Mouse (Mus musculus) right cerebral cortex, postnatal 25 days (tissue): Measurements from ENCODE around the gene Sh3pxd2b.

Experiments used
- DNase-seq: peaks from one replicate; pipeline ENCODE4 v3.0.0; 2022

Gene Sh3pxd2b

GRCm38 (mm10) chr11:32376086-32376485 lies 28.5 kb downstream of the Sh3pxd2b start:
- no peak for DNase-seq

GRCm38 (mm10) chr11:32379910-32380309 lies 32.3 kb downstream of the Sh3pxd2b start:
- no peak for DNase-seq

GRCm38 (mm10) chr11:32383341-32384134 lies 35.9 kb downstream of the Sh3pxd2b start:
- no peak for DNase-seq

- DNase-seq = no peak
Observed at GRCm38 (mm10) chr11:32384135-32384801, 36.6 kb downstream of the Sh3pxd2b start.

GRCm38 (mm10) chr11:32386043-32386442 lies 38.4 kb downstream of the Sh3pxd2b start:
- DNase-seq = no peak

GRCm38 (mm10) chr11:32388064-32388463 lies 40.4 kb downstream of the Sh3pxd2b start:
- no peak for DNase-seq

GRCm38 (mm10) chr11:32393095-32393494 lies 45.5 kb downstream of the Sh3pxd2b start:
- DNase-seq = no peak

- no peak for DNase-seq
Observed at GRCm38 (mm10) chr11:32395791-32396190, 48.2 kb downstream of the Sh3pxd2b start.

- DNase-seq = no peak
Observed at GRCm38 (mm10) chr11:32398446-32398845, 50.8 kb downstream of the Sh3pxd2b start.

GRCm38 (mm10) chr11:32399261-32399660 lies 51.6 kb downstream of the Sh3pxd2b start:
- no peak for DNase-seq

GRCm38 (mm10) chr11:32402712-32403111 lies 55.1 kb downstream of the Sh3pxd2b start:
- peak; percentile 86 for DNase-seq

- no peak for DNase-seq
Observed at GRCm38 (mm10) chr11:32404708-32405107, 57.1 kb downstream of the Sh3pxd2b start.

GRCm38 (mm10) chr11:32407863-32408262 lies 60.2 kb downstream of the Sh3pxd2b start:
- DNase-seq = no peak

GRCm38 (mm10) chr11:32409052-32409451 lies 61.4 kb downstream of the Sh3pxd2b start:
- DNase-seq = no peak

GRCm38 (mm10) chr11:32409823-32410562 lies 62.4 kb downstream of the Sh3pxd2b start:
- DNase-seq = no peak

GRCm38 (mm10) chr11:32420001-32420400 lies 72.4 kb downstream of the Sh3pxd2b start:
- no peak for DNase-seq

GRCm38 (mm10) chr11:32423311-32423710 lies 75.7 kb downstream of the Sh3pxd2b start:
- DNase-seq = no peak

GRCm38 (mm10) chr11:32424600-32424999 lies 77.0 kb downstream of the Sh3pxd2b start:
- no peak for DNase-seq

GRCm38 (mm10) chr11:32425043-32425658 lies 77.5 kb downstream of the Sh3pxd2b start:
- DNase-seq = no peak

- no peak for DNase-seq
Observed at GRCm38 (mm10) chr11:32427537-32427936, 79.9 kb downstream of the Sh3pxd2b start.

GRCm38 (mm10) chr11:32435410-32436060 lies 87.9 kb downstream of the Sh3pxd2b start:
- DNase-seq = no peak

- DNase-seq = no peak
Observed at GRCm38 (mm10) chr11:32442576-32442975, 95.0 kb downstream of the Sh3pxd2b start.

- DNase-seq = no peak
Observed at GRCm38 (mm10) chr11:32444266-32444665, 96.6 kb downstream of the Sh3pxd2b start.
